Mouse (Mus musculus) intestine, embryonic 15.5 days (tissue): Measurements from ENCODE around the gene Wrap53. TPM values are rescaled to one million over a fixed set of nuclear protein-coding genes. Genes with fewer than 3 reads are reported as not detected.

Experiments
- ATAC-seq: fragments of 200-750 bp; cut with Nextera tagmentation; 2 replicates; pipeline ENCODE4 v1.8.0; 2017; ENCODE audit warnings: moderate TSS enrichment, moderate library complexity
- H3K27ac ChIP-seq: fragments of 300-500 bp; sonication (generic); 2 replicates; pipeline ENCODE4 v1.5.1; 2015; ENCODE audit warnings: mild to moderate bottlenecking, inconsistent platforms
- H3K27me3 ChIP-seq: fragments of 300-500 bp; sonication (generic); replicated peaks from 2 replicates; pipeline ENCODE4 v1.6.1; 2015; ENCODE audit warnings: inconsistent platforms
- H3K36me3 ChIP-seq: fragments of 300-500 bp; sonication (generic); 2 replicates; pipeline ENCODE4 v1.6.1; 2015; ENCODE audit warnings: inconsistent platforms
- H3K4me1 ChIP-seq: fragments of 300-500 bp; sonication (generic); replicated peaks from 2 replicates; pipeline ENCODE4 v1.6.1; 2015; ENCODE audit warnings: inconsistent platforms
- H3K4me2 ChIP-seq: fragments of 300-500 bp; sonication (generic); replicated peaks from 2 replicates; pipeline ENCODE4 v1.6.1; 2015; ENCODE audit warnings: mild to moderate bottlenecking, inconsistent platforms
- H3K4me3 ChIP-seq: fragments of 300-500 bp; sonication (generic); replicated peaks from 2 replicates; pipeline ENCODE4 v1.5.1; 2015; ENCODE audit warnings: inconsistent platforms
- H3K9ac ChIP-seq: fragments of 300-500 bp; sonication (generic); 2 replicates; pipeline ENCODE4 v1.6.1; 2015; ENCODE audit warnings: inconsistent platforms
- H3K9me3 ChIP-seq: fragments of 300-500 bp; sonication (generic); 2 replicates; pipeline ENCODE4 v1.6.1; 2016; ENCODE audit warnings: inconsistent platforms
- WGBS: fragments of 180-500 bp; shearing (Covaris S2); methylation state at CpG from one replicate; pipeline ENCODE4 v1.1.7; 2015; 5-methylcytosine and 5-hydroxymethylcytosine counted together
- polyA plus RNA-seq: library from polyadenylated mRNA; unstranded; fragments of >200 nt; fragmentation: Nextera tagmentation; extraction: Ambion mirVana; gene quantifications from 2 replicates; pipeline ENCODE4 v1.2.1, GENCODE M21; 2015

Wrap53 gene
- polyA plus RNA-seq, 1 experiment from 2014 or later: 25.1 TPM

DNA sequence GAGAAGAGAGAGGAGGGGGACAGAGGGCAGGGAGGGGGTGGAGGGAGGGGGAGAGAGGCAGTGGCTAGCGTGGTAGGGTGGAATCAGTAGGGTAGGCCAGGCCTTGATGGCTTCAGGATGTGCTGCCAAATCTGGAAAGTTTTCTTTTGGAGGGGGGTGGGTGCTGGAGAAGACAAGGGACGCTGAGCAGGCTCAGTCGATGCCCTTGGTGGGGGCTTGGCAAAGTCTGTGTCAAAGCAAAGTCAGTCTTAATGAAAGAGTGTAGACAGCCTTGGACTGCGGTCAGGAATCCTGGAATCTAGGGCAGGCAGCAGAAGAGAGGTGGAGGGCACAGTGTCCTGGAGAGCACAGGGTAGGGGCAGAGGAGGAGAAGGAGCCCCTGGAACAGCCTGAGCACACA is 30.8 kb upstream of the Wrap53 start:
- ATAC-seq: no peak
- no peak overlapping the region for H3K27ac ChIP-seq
- H3K27me3 ChIP-seq: no peaks in the 10 kb centered on the region
- no peak overlapping the region for H3K4me3 ChIP-seq
- H3K4me2 ChIP-seq: no peak overlapping the region
- H3K4me1 ChIP-seq: peaks cover 8% of the 10 kb centered on the region; the same call in 1 of the 2 replicates
- WGBS: 58% methylated on average over 4 of the region's 4 CpGs
- H3K9me3 ChIP-seq: no peaks in the 10 kb centered on the region
- H3K9ac ChIP-seq: no peak overlapping the region
- no peaks in the 10 kb centered on the region for H3K36me3 ChIP-seq

- Histone ChIP-seq H3K9ac (no peak overlapping the region), H3K9me3 (no peaks in the 10 kb centered on the region), H3K4me2 (no peak overlapping the region), H3K4me3 (no peak overlapping the region), H3K4me1 (peaks cover 18% of the 10 kb centered on the region), H3K36me3 (no peaks in the 10 kb centered on the region), H3K27me3 (peaks cover 7% of the 10 kb centered on the region; the same call in 1 of the 2 replicates), H3K27ac (no peak overlapping the region)
- ATAC-seq: no peak
- WGBS: 60% methylated on average over 7 of the region's 7 CpGs
These were observed 29.4 kb upstream of the Wrap53 start for GRCm38 (mm10) chr11:69609416-69609815.

GRCm38 (mm10) chr11:69608525-69608924 is 28.5 kb upstream of the Wrap53 start:
- Histone ChIP-seq H3K4me3 (no peak overlapping the region), H3K4me1 (peaks cover 18% of the 10 kb centered on the region; the same call in 1 of the 2 replicates), H3K9me3 (no peaks in the 10 kb centered on the region), H3K4me2 (no peak overlapping the region), H3K9ac (no peak overlapping the region), H3K36me3 (no peaks in the 10 kb centered on the region), H3K27ac (no peak overlapping the region), H3K27me3 (peaks cover 15% of the 10 kb centered on the region; the same call in 1 of the 2 replicates)
- no peak for ATAC-seq
- WGBS: 82% methylated on average over 3 of the region's 3 CpGs

DNA sequence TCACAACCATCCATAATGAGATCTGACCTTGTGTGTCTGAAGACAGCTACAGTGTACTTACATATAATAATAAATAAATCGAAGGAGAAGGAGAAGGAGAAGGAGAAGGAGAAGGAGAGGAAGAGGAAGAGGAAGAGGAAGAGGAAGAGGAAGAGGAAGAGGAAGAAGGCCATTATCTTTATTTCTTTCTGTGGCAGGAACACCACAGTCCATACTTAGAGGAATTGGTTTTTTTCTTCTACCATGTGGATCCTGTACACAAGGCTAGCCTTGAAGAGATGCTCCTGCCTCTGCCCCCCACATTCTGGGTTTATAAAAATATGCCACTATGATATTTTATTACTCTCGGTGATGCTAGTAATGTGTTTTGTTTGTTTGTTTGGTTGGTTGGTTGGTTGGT is 26.8 kb upstream of the Wrap53 start:
- peaks cover 25% of the 10 kb centered on the region; the same call in 1 of the 2 replicates for H3K4me1 ChIP-seq
- WGBS: 85% methylated on average over 2 of the region's 2 CpGs
- H3K27ac ChIP-seq: no peak overlapping the region
- H3K4me2 ChIP-seq: no peak overlapping the region
- no peak for ATAC-seq
- no peaks in the 10 kb centered on the region for H3K36me3 ChIP-seq
- H3K4me3 ChIP-seq: no peak overlapping the region
- peaks cover 15% of the 10 kb centered on the region for H3K27me3 ChIP-seq
- H3K9me3 ChIP-seq: no peaks in the 10 kb centered on the region
- no peak overlapping the region for H3K9ac ChIP-seq

GRCm38 (mm10) chr11:69606491-69606795 is 26.4 kb upstream of the Wrap53 start:
- Histone ChIP-seq H3K27me3 (peaks cover 15% of the 10 kb centered on the region), H3K9me3 (no peaks in the 10 kb centered on the region), H3K27ac (no peak overlapping the region), H3K4me3 (peak overlapping the region; percentile 59), H3K9ac (0 out of 2 replicates have a peak overlapping the region, but pooled peaks have one; percentile 3), H3K4me1 (peaks cover 28% of the 10 kb centered on the region; the same call in 1 of the 2 replicates), H3K4me2 (peak overlapping the region; percentile 100), H3K36me3 (no peaks in the 10 kb centered on the region)
- WGBS: 58% methylated on average over 2 of the region's 2 CpGs
- no peak for ATAC-seq

DNA sequence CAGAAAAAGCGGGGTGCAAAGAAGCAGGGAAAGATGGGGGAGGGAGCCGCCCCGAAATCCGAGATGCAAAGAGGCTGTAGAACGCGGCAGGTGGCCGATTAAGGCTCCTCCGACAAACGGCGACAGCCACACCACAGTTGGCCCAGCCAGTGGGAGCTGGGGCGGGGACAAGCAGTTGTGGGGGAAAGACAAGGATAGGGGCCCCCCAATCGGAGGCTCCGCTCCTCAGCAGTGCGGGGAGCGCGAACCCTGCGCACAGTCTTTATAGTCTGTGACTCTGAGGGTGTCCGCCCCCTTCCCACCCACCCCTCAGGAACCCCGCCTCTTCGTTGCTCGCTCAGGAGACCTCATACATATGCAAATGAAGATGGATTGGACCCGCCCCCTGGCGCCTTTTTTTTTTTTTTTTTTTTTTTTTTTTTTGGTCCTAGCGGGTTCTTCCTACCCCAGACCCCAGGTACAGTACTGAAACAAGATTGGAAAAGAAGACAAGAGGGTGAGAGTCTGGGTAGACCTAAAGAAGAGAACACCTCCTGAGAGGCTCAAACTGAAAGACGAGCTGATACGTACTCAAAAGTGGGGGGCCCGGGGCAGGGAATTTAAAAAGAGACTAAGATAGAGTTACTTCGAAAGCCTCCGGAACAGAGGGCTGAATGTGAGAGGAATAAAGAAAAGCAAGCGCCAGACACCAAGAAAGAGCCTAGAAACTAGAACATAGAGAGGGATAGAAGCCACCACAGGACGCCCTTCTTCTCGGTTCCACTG is 25.9 kb upstream of the Wrap53 start, which contains the start of gene Atp1b2:
TSS of gene Atp1b2 (minus strand) at position 217 of the 765 bp plus-strand sequence.
- Histone ChIP-seq H3K9me3 (no peaks in the 10 kb centered on the region), H3K27me3 (peaks cover 15% of the 10 kb centered on the region), H3K4me3 (peak within 1 kb of the TSS; percentile 59), H3K4me1 (peaks cover 32% of the 10 kb centered on the region; the same call in 1 of the 2 replicates), H3K36me3 (no peaks in the 10 kb centered on the region), H3K27ac (no peak within 1 kb of the TSS), H3K9ac (peak within 1 kb of the TSS; percentile 39), H3K4me2 (peak within 1 kb of the TSS; percentile 100)
- 2% methylated on average over 32 of the region's 32 CpGs for WGBS
- ATAC-seq: peak; percentile 95

DNA sequence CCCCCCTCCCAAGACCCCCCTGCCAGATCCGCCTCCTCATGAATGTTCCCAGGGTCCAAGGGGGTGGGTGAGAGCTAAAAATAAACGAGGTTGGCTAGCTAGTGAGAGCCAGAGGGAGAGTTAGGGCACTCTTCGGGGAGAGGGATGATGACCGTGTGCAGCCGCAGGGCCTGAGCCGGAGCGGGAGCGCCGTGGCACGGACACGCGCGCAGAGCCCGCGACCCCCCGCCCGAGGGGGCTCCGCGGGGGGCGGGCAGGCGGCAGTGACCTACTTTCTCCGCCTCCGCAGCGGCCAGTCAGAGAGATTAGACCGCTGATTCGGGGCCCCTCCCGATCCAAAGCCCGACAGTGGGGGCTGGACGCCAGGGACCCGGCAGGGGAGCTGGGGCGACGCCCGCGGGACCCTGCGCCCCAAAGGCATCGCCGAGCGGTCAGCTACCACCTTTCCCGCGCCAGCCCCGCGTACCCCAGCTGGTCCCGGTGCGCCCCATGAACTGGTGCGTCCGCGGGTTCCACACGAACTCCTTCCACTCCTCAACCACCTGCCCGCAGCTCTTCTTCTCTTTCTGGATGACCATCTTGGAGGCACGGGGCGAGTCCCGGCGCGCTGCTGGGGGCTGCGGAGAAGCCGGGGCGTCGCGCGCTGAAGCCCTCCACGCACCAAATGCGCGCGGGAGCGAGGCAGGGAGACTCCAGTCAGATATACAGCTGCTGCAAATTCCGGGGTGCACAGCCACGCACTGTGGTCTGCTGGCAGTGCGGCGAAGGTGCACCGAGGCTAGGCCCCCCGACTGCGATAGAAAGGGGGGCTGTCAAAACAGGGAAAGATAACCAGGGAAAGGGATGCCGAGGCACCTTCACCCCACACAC is 25.0 kb upstream of the Wrap53 start:
- Histone ChIP-seq H3K27me3 (peaks cover 15% of the 10 kb centered on the region), H3K27ac (no peak overlapping the region), H3K4me2 (peak overlapping the region; percentile 100), H3K36me3 (no peaks in the 10 kb centered on the region), H3K9me3 (no peaks in the 10 kb centered on the region), H3K4me3 (peak overlapping the region; percentile 59), H3K9ac (peak overlapping the region; percentile 39), H3K4me1 (peaks cover 41% of the 10 kb centered on the region)
- ATAC-seq: peak; percentile 45
- WGBS: 1% methylated on average over 70 of the region's 73 CpGs

DNA sequence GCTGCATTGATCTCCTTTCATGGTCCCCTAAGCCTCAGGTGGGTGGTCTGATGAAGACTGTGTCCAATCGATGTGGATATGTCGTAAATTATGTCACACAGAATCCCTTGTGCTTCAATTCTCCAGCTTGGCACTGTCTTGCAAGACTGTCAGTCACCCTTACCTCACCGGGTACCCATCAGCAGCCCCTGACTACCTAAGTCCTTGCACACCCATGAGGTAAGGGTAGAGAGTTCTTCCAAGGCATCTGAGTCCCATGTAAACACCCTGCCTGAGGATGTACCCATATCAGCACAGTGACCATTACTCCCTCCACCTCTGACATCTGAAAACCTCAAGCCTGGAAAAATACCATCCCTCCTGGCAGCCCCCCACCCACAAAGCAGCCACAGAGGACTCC is 24.3 kb upstream of the Wrap53 start:
- no peak overlapping the region; the same call in 1 of the 2 replicates for H3K9ac ChIP-seq
- H3K4me2 ChIP-seq: peak overlapping the region; percentile 100
- H3K9me3 ChIP-seq: no peaks in the 10 kb centered on the region
- H3K36me3 ChIP-seq: no peaks in the 10 kb centered on the region
- no peak for ATAC-seq
- H3K27ac ChIP-seq: no peak overlapping the region
- peaks cover 15% of the 10 kb centered on the region for H3K27me3 ChIP-seq
- H3K4me1 ChIP-seq: peaks cover 47% of the 10 kb centered on the region
- 53% methylated on average over 3 of the region's 3 CpGs for WGBS
- peak overlapping the region; percentile 59; the same call in 1 of the 2 replicates for H3K4me3 ChIP-seq

- no peaks in the 10 kb centered on the region for H3K36me3 ChIP-seq
These were observed 23.5 kb upstream of the Wrap53 start for GRCm38 (mm10) chr11:69603516-69603915.

DNA sequence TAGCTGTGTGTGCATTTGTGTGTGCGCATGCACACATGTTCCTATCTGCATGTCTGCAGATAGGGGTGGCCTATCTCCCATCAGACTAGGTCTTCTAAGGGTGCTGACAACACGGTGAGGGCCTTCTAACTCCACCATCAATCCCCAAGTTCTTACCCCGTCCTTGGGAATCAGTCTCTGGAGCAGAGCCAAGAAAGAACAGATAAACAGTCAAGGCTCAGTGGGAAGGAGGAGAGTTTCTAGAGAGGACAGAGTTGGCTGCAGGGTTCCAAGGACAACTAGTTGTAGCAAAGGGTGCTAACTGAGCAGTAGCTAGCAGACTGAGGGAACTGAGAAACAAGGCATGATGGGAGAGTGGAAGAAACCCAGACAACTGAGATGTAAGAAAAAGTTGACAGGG is 21.7 kb upstream of the Wrap53 start:
- Histone ChIP-seq H3K9me3 (no peaks in the 10 kb centered on the region), H3K27ac (no peak overlapping the region), H3K4me3 (no peak overlapping the region), H3K4me1 (peaks cover 50% of the 10 kb centered on the region), H3K9ac (no peak overlapping the region), H3K4me2 (no peak overlapping the region), H3K36me3 (no peaks in the 10 kb centered on the region), H3K27me3 (peaks cover 15% of the 10 kb centered on the region)
- ATAC-seq: no peak
- 57% methylated on average over 3 of the region's 3 CpGs for WGBS

More at GRCm38 (mm10) chr11:69603516-69603915, 23.5 kb upstream of the Wrap53 start:
- Histone ChIP-seq H3K4me1 (peaks cover 50% of the 10 kb centered on the region), H3K4me3 (no peak overlapping the region), H3K4me2 (no peak overlapping the region), H3K27ac (no peak overlapping the region), H3K9ac (no peak overlapping the region), H3K27me3 (peaks cover 15% of the 10 kb centered on the region), H3K9me3 (no peaks in the 10 kb centered on the region)
- 86% methylated on average over 8 of the region's 8 CpGs for WGBS
- ATAC-seq: no peak

- peak; percentile 64 for ATAC-seq
- Histone ChIP-seq H3K4me3 (no peak overlapping the region), H3K4me1 (peaks cover 40% of the 10 kb centered on the region), H3K4me2 (peak overlapping the region; percentile 28), H3K9ac (no peak overlapping the region), H3K36me3 (no peaks in the 10 kb centered on the region), H3K27me3 (peaks cover 11% of the 10 kb centered on the region), H3K9me3 (no peaks in the 10 kb centered on the region), H3K27ac (peak overlapping the region; percentile 56; the same call in 1 of the 2 replicates)
- 16% methylated on average over 6 of the region's 6 CpGs for whole genome bisulfite sequencing
These were observed 20.0 kb upstream of the Wrap53 start for GRCm38 (mm10) chr11:69600098-69600497.

DNA sequence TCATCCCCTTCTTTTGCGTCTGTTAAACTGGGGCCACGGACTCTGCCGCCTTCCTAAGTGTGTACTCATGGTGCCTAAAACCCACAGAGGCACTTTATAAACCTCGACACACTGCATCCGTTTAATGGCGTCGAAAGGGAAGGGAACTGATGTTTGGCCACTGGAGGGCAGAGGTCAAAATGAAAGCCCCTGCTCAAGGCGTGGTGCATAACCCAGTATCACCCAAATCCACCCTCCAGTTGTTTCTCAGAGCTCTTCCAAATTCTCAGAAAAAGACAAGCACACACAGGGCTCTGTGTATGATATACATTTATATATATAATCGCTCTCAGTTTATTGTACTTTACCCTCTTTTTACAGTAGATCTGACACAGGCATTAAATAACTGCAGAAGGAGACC is 19.4 kb upstream of the Wrap53 start:
- ATAC-seq: no peak
- H3K27ac ChIP-seq: 0 out of 2 replicates have a peak overlapping the region, but pooled peaks have one; percentile 14
- WGBS: 11% methylated on average over 9 of the region's 9 CpGs
- peaks cover 8% of the 10 kb centered on the region; the same call in 1 of the 2 replicates for H3K27me3 ChIP-seq
- H3K9ac ChIP-seq: no peak overlapping the region
- peak overlapping the region; percentile 28; the same call in 1 of the 2 replicates for H3K4me2 ChIP-seq
- no peaks in the 10 kb centered on the region for H3K36me3 ChIP-seq
- peaks cover 36% of the 10 kb centered on the region for H3K4me1 ChIP-seq
- no peak overlapping the region for H3K4me3 ChIP-seq
- H3K9me3 ChIP-seq: no peaks in the 10 kb centered on the region
